Mouse (Mus musculus): ENCODE data around the gene Gm20662.

- TF ChIP-seq CTCF (IDR thresholded peaks at IDR 0.05; ENCODE audit: low read depth, low read length) (no peak), GATA1 (IDR thresholded peaks at IDR 0.05; ENCODE audit: borderline replicate concordance, low read length) (no peak), TAL1 (conservative IDR thresholded peaks at IDR 0.05; ENCODE audit: low read depth, low read length) (no peak)
These were observed 48.6 kb upstream of the Gm20662 start for GRCm38 (mm10) chr9:107947241-107948194.

All from G1E (cell line).